Mouse (Mus musculus): ENCODE measurements around the gene Nudt19. TPM values are rescaled to one million over a fixed set of nuclear protein-coding genes. Genes with fewer than 3 reads are reported as not detected.
A peak's percentile ranks its signal among the peaks of the same experiment; 100 is the strongest.

Gene Nudt19
- polyA plus RNA-seq (2012; fragmentation: generic; extraction: Trizol): 18.3 TPM

DNA sequence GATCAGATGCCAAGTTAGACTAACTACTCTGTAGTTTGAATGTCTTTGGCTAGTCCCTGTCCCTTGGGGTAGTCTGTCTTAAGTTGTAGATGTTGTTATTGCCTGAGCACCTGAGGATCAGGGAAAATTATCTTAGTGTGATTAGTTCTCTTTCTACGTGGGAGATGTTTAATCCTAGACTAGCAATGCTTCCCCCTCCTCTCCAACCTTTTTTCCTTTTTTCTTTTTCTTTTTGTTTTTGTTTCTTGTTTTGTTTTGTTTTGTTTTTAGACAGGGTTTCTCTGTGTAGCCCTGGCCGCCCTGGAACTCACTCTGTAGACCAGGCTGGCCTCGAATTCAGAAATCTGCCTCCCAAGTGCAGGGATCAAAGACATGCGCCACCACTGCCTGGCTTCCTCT lies at the start of gene Nudt19:
TSS of gene Nudt19 (minus strand) at position 100 of the 399 bp plus-strand sequence.
- H3K27me3 ChIP-seq (ENCODE audit: control insufficient read depth, insufficient read depth, insufficient read length): peaks cover 4% of the 10 kb centered on the region
- H3K79me2 ChIP-seq (ENCODE audit: control insufficient read depth, insufficient read depth): no peaks in the 10 kb centered on the region
- peak within 1 kb of the TSS; percentile 97 for H3ac ChIP-seq (ENCODE audit: control insufficient read depth, insufficient read length)
- no peaks in the 10 kb centered on the region for H3K36me3 ChIP-seq (ENCODE audit: control insufficient read depth, insufficient read depth)
- no peak for TF ChIP-seq POLR2AphosphoS2 (IDR thresholded peaks at IDR 0.05; ENCODE audit: insufficient read length, low read depth)
- TF ChIP-seq POLR2A (IDR thresholded peaks at IDR 0.05; ENCODE audit: insufficient read length, low read depth): no peak
- H3K4me3 ChIP-seq: peak within 1 kb of the TSS; percentile 43
- H3K4me2 ChIP-seq (ENCODE audit: low read depth): peak within 1 kb of the TSS; percentile 87

- H3K4me2 ChIP-seq (ENCODE audit: low read depth): no peak overlapping the region
- no peak for TF ChIP-seq CEBPB (IDR thresholded peaks at IDR 0.05; ENCODE audit: insufficient read depth, poor library complexity, severe bottlenecking)
- TF ChIP-seq TCF3 (IDR thresholded peaks at IDR 0.05; ENCODE audit: insufficient read length, low read depth): no peak
- no peak for TF ChIP-seq REST (IDR thresholded peaks at IDR 0.05; ENCODE audit: insufficient read depth, insufficient read length)
- no peak for TF ChIP-seq USF1 (IDR thresholded peaks at IDR 0.05; ENCODE audit: low read depth)
- TF ChIP-seq TCF12 (IDR thresholded peaks at IDR 0.05; ENCODE audit: insufficient read depth, poor library complexity, severe bottlenecking): no peak
- TF ChIP-seq MAX (IDR thresholded peaks at IDR 0.05; ENCODE audit: low read depth): no peak
- no peak for TF ChIP-seq SRF (IDR thresholded peaks at IDR 0.05; ENCODE audit: control insufficient read depth, insufficient read length, low read depth)
- no peak for TF ChIP-seq MYOG (IDR thresholded peaks at IDR 0.05; ENCODE audit: control insufficient read depth in 1 of 3, insufficient read depth in 1 of 3, insufficient read length in 2 of 3, low read depth in 2 of 3)
- TF ChIP-seq POLR2AphosphoS2 (IDR thresholded peaks at IDR 0.05; ENCODE audit: insufficient read length, low read depth): no peak
- no peak for TF ChIP-seq E2F4 (IDR thresholded peaks at IDR 0.05; ENCODE audit: insufficient read depth)
- no peaks in the 10 kb centered on the region for H3K27me3 ChIP-seq (ENCODE audit: control insufficient read depth, insufficient read depth, insufficient read length)
- no peak overlapping the region for H3K4me3 ChIP-seq
- H3K79me2 ChIP-seq (ENCODE audit: control insufficient read depth, insufficient read depth): no peaks in the 10 kb centered on the region
- H3ac ChIP-seq (ENCODE audit: control insufficient read depth, insufficient read length): no peak overlapping the region
- peaks cover 4% of the 10 kb centered on the region for H3K36me3 ChIP-seq (ENCODE audit: control insufficient read depth, insufficient read depth)
These were observed 46.7 kb upstream of the Nudt19 start for GRCm38 (mm10) chr7:35602766-35603165.

- Histone ChIP-seq H3K36me3 (ENCODE audit: control insufficient read depth, insufficient read depth) (peaks cover 4% of the 10 kb centered on the region), H3K79me2 (ENCODE audit: control insufficient read depth, insufficient read depth) (no peaks in the 10 kb centered on the region), H3K27me3 (ENCODE audit: control insufficient read depth, insufficient read depth, insufficient read length) (no peaks in the 10 kb centered on the region), H3ac (ENCODE audit: control insufficient read depth, insufficient read length) (no peak overlapping the region), H3K4me3 (no peak overlapping the region), H3K4me2 (ENCODE audit: low read depth) (no peak overlapping the region)
- TF ChIP-seq POLR2A (IDR thresholded peaks at IDR 0.05; ENCODE audit: insufficient read length, low read depth): no peak
- TF ChIP-seq E2F4 (IDR thresholded peaks at IDR 0.05; ENCODE audit: insufficient read depth): no peak
- TF ChIP-seq MYOD1 (IDR thresholded peaks at IDR 0.05; ENCODE audit: control insufficient read depth in 1 of 3, insufficient read length in 2 of 3, low read depth in 2 of 3): no peak
- TF ChIP-seq CEBPB (IDR thresholded peaks at IDR 0.05; ENCODE audit: insufficient read depth, poor library complexity, severe bottlenecking): no peak
- TF ChIP-seq TCF12 (IDR thresholded peaks at IDR 0.05; ENCODE audit: insufficient read depth, poor library complexity, severe bottlenecking): no peak
- no peak for TF ChIP-seq MYOG (IDR thresholded peaks at IDR 0.05; ENCODE audit: control insufficient read depth in 1 of 3, insufficient read depth in 1 of 3, insufficient read length in 2 of 3, low read depth in 2 of 3)
- TF ChIP-seq SRF (IDR thresholded peaks at IDR 0.05; ENCODE audit: control insufficient read depth, insufficient read length, low read depth): no peak
- no peak for TF ChIP-seq TCF3 (IDR thresholded peaks at IDR 0.05; ENCODE audit: insufficient read length, low read depth)
- TF ChIP-seq USF1 (IDR thresholded peaks at IDR 0.05; ENCODE audit: low read depth): no peak
- no peak for TF ChIP-seq REST (IDR thresholded peaks at IDR 0.05; ENCODE audit: insufficient read depth, insufficient read length)
- no peak for TF ChIP-seq POLR2AphosphoS2 (IDR thresholded peaks at IDR 0.05; ENCODE audit: insufficient read length, low read depth)
- no peak for TF ChIP-seq MAX (IDR thresholded peaks at IDR 0.05; ENCODE audit: low read depth)
These were observed 45.0 kb upstream of the Nudt19 start for GRCm38 (mm10) chr7:35601106-35601505.

GRCm38 (mm10) chr7:35600031-35600430 lies 43.9 kb upstream of the Nudt19 start:
- no peak overlapping the region for H3ac ChIP-seq (ENCODE audit: control insufficient read depth, insufficient read length)
- peaks cover 4% of the 10 kb centered on the region for H3K36me3 ChIP-seq (ENCODE audit: control insufficient read depth, insufficient read depth)
- no peak overlapping the region for H3K4me2 ChIP-seq (ENCODE audit: low read depth)
- H3K27me3 ChIP-seq (ENCODE audit: control insufficient read depth, insufficient read depth, insufficient read length): no peaks in the 10 kb centered on the region
- H3K79me2 ChIP-seq (ENCODE audit: control insufficient read depth, insufficient read depth): no peaks in the 10 kb centered on the region
- no peak overlapping the region for H3K4me3 ChIP-seq
- TF ChIP-seq MYOG (IDR thresholded peaks at IDR 0.05; ENCODE audit: control insufficient read depth in 1 of 3, insufficient read depth in 1 of 3, insufficient read length in 2 of 3, low read depth in 2 of 3) (no peak), CEBPB (IDR thresholded peaks at IDR 0.05; ENCODE audit: insufficient read depth, poor library complexity, severe bottlenecking) (no peak), TCF12 (IDR thresholded peaks at IDR 0.05; ENCODE audit: insufficient read depth, poor library complexity, severe bottlenecking) (no peak), SRF (IDR thresholded peaks at IDR 0.05; ENCODE audit: control insufficient read depth, insufficient read length, low read depth) (no peak), USF1 (IDR thresholded peaks at IDR 0.05; ENCODE audit: low read depth) (no peak), MAX (IDR thresholded peaks at IDR 0.05; ENCODE audit: low read depth) (no peak), POLR2A (IDR thresholded peaks at IDR 0.05; ENCODE audit: insufficient read length, low read depth) (no peak), E2F4 (IDR thresholded peaks at IDR 0.05; ENCODE audit: insufficient read depth) (no peak), REST (IDR thresholded peaks at IDR 0.05; ENCODE audit: insufficient read depth, insufficient read length) (no peak), TCF3 (IDR thresholded peaks at IDR 0.05; ENCODE audit: insufficient read length, low read depth) (no peak), MYOD1 (IDR thresholded peaks at IDR 0.05; ENCODE audit: control insufficient read depth in 1 of 3, insufficient read length in 2 of 3, low read depth in 2 of 3) (no peak)

DNA sequence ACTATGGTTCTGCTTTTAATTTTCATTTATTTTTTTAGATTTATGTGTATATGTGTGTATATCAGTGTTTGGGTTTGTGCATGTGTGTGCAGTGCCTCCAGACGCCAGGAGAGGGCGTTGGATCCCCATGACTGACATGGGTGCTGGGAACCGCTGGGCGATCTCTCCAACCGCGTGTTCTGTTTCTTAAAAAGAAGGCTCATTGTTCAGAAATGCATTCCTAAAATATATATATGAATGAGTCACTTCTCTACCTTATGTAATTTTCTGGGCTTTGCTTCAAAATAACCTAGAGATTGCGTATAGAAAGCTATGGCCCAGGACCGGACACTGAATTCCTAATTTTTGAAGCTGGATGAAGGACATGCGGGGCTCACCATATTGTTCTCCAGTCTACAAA lies 43.4 kb upstream of the Nudt19 start:
- peaks cover 7% of the 10 kb centered on the region for H3K36me3 ChIP-seq (ENCODE audit: control insufficient read depth, insufficient read depth)
- no peak for TF ChIP-seq MYOD1 (IDR thresholded peaks at IDR 0.05; ENCODE audit: control insufficient read depth in 1 of 3, insufficient read length in 2 of 3, low read depth in 2 of 3)
- TF ChIP-seq TCF12 (IDR thresholded peaks at IDR 0.05; ENCODE audit: insufficient read depth, poor library complexity, severe bottlenecking): no peak
- TF ChIP-seq TCF3 (IDR thresholded peaks at IDR 0.05; ENCODE audit: insufficient read length, low read depth): no peak
- TF ChIP-seq REST (IDR thresholded peaks at IDR 0.05; ENCODE audit: insufficient read depth, insufficient read length): no peak

More for the DNA sequence above, 43.4 kb upstream of the Nudt19 start:
- H3K27me3 ChIP-seq (ENCODE audit: control insufficient read depth, insufficient read depth, insufficient read length): no peaks in the 10 kb centered on the region
- no peak overlapping the region for H3ac ChIP-seq (ENCODE audit: control insufficient read depth, insufficient read length)
- H3K4me2 ChIP-seq (ENCODE audit: low read depth): no peak overlapping the region
- no peaks in the 10 kb centered on the region for H3K79me2 ChIP-seq (ENCODE audit: control insufficient read depth, insufficient read depth)
- H3K4me3 ChIP-seq: no peak overlapping the region

Measured in myocyte (in vitro differentiated cells).